Mouse (Mus musculus): Measurements from ENCODE around the gene Fam107a.

DNA sequence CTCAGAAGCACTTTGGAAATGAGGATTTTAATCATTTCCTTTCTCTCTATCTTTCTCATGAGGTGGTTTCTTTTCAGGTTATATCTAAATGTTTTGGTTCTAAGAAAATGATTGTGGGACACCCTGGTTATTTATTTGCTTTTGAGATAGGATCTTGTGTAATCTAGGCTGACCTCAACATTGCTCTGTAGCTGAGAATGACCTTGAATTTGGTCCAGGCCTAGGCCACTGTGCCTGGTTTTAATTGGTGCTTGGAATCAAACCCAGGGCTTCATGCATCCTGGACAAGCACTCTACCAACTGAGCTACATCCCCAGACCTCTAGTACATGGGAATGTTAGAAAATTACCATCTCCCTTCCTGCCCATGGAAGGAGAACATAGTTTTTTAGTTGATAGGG is 13.7 kb downstream of the Fam107a start:
- TF ChIP-seq TCF12 (IDR thresholded peaks at IDR 0.05; ENCODE audit: insufficient read depth, poor library complexity, severe bottlenecking) = no peak
- no peak for TF ChIP-seq POLR2A (IDR thresholded peaks at IDR 0.05; ENCODE audit: insufficient read length, low read depth)
- no peak for TF ChIP-seq POLR2AphosphoS2 (IDR thresholded peaks at IDR 0.05; ENCODE audit: insufficient read length, low read depth)
- TF ChIP-seq CEBPB (IDR thresholded peaks at IDR 0.05; ENCODE audit: insufficient read depth, poor library complexity, severe bottlenecking) = no peak
- no peak for TF ChIP-seq REST (IDR thresholded peaks at IDR 0.05; ENCODE audit: insufficient read depth, insufficient read length)
- no peak for TF ChIP-seq MYOD1 (IDR thresholded peaks at IDR 0.05; ENCODE audit: control insufficient read depth in 1 of 3, insufficient read length in 2 of 3, low read depth in 2 of 3)
- TF ChIP-seq SRF (IDR thresholded peaks at IDR 0.05; ENCODE audit: control insufficient read depth, insufficient read length, low read depth) = no peak
- no peak for TF ChIP-seq E2F4 (IDR thresholded peaks at IDR 0.05; ENCODE audit: insufficient read depth)

Data from myocyte (in vitro differentiated cells).